Mouse (Mus musculus) ES-E14 (cell line): Measurements from ENCODE around the gene Lrg1.

Experiments used
- MAFK ChIP-seq: IDR thresholded peaks from 2 replicates; pipeline ENCODE4 v1.6.1; 2014; ENCODE audit warnings: mild to moderate bottlenecking, low read depth, low read length, inconsistent platforms; ENCODE audit not compliant: insufficient read depth
- ZC3H11A ChIP-seq: IDR thresholded peaks from 2 replicates; pipeline ENCODE4 v1.6.1; 2012; ENCODE audit warnings: low read depth, mild to moderate bottlenecking, inconsistent platforms, low read length, borderline replicate concordance

- TF ChIP-seq MAFK = no peak
- no peak for TF ChIP-seq ZC3H11A
These were observed 14.8 kb upstream of the Lrg1 start for GRCm38 (mm10) chr17:56136558-56136957.
